Mouse (Mus musculus) G1E-ER4 (cell line): ENCODE results near the gene Trim71. TPM values are rescaled to one million over a fixed set of nuclear protein-coding genes. Genes with fewer than 3 reads are reported as not detected.

Source experiments
- GATA1 ChIP-seq: IDR thresholded peaks from one replicate; pipeline ENCODE4 v1.8.0; 2012; ENCODE audit warnings: low read length, inconsistent platforms
- polyA plus RNA-seq: library from polyadenylated mRNA; stranded (reverse); fragments of >175 nt; gene quantifications from 2 replicates; pipeline ENCODE4 v1.2.3, GENCODE M21; 2012

Trim71 gene
- polyA plus RNA-seq, 1 experiment: not detected

DNA sequence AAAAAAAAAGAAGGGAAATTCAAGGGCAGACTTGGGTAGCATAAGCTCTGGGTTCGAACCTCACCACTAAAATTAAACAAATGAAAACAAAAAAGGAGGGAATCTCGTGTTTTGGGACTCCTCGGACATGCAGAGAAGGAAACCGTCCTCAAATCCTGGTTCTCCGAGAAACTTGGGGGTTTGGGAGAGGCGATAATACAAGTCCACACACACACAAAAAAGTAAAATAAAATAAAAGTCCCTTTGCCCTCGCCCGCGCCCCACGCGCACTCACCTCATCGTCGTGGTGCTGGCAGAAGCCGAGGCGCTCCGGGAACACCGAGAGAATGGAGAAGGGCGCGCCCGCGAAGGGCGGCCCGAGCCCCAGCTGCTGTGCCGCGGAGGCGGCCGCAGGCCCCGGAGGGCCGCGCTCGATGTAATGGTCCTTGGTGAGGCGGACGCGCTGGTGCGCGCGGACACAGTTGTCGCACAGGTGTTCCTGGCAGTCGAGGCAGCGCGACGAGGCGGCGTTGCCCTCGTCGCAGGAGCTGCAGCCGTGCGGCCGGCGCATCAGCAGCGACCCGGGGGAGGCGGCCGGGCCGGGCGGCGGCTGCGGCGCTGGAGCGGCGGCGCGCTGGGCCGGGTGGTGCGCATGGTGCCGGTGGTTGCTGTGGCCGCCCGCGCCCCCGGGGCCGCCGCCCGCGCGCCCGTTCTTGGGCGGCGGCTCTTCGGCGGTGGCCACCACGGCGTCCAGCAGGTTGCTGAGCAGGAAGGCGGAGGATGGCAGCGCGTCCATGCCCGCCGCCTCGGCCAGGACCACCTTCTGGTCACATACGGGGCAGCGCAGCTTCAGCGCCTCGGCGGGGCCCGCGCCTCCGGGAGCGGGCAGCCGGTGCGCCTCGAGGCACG is 1.9 kb downstream of the Trim71 start:
- no peak for TF ChIP-seq GATA1

DNA sequence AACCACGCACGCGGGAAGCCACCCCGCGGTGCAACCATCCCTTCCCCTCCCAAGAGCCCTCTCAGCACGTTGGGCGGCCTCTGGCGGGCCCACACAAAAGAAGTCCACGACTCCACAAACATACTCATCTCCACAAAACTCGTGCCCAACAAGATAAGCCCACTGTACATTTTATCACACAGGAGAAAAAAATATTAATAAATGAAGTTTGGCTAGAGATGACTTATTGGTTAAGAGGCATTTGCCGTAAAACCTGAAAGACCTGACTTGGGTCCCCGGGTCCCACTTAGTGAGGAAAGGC is 2.5 kb downstream of the Trim71 start:
- no peak for TF ChIP-seq GATA1

- TF ChIP-seq GATA1: no peak
Measured at GRCm38 (mm10) chr9:114560771-114561670, 3.1 kb downstream of the Trim71 start.

- TF ChIP-seq GATA1: no peak
Measured at GRCm38 (mm10) chr9:114560141-114560540, 4.0 kb downstream of the Trim71 start.

DNA sequence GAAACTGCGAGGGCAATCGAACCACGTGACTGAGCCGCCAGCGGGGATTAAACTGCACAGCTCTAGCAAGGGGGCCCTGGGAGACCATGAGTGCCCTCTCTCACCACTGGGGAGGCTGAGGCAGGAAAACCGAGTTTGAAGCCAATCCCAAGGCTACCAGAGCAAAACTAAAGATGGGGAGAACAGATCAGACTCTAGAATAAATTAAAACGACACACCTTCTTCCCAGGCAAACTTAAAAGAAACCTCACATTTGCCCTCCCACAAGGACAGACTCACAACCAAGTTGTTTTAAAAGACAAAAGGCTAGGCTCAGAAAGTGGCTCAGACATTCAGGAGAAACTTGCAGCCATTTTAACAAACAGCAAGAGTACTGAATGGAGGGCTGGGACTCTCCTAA is 7.1 kb downstream of the Trim71 start:
- no peak for TF ChIP-seq GATA1

- TF ChIP-seq GATA1: no peak
Measured at GRCm38 (mm10) chr9:114556276-114556855, 7.8 kb downstream of the Trim71 start.

DNA sequence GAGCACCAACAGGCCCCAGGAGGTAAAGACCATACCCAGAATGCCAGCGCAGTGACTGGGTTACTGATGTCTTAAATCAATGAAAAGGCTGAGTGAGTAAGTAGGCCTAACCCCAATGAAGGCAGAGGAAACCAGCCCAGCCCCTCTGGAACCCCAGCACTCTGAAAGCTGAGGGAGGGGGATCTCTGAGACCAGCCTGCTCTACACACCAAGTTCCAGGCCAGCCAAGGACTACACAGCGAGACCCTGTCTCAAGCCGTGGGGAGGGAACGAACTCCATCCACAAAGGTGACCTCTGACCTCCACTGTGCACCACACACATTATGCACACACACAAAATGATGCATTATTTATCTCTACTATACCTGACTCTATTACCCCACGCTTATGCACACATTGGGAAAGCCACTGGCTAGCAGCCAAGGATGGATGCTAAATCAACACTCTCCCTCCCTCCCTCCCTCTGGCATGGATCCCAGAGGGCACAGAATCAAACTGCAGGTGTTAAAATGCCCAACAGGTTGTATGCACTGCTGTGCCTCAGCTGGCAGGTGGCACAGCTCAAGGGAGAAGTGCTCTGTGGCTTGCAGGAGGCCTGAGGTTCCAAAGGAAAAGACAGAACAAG is 9.7 kb downstream of the Trim71 start:
- TF ChIP-seq GATA1: no peak

- no peak for TF ChIP-seq GATA1
Measured at GRCm38 (mm10) chr9:114553828-114554227, 10.3 kb downstream of the Trim71 start.

DNA sequence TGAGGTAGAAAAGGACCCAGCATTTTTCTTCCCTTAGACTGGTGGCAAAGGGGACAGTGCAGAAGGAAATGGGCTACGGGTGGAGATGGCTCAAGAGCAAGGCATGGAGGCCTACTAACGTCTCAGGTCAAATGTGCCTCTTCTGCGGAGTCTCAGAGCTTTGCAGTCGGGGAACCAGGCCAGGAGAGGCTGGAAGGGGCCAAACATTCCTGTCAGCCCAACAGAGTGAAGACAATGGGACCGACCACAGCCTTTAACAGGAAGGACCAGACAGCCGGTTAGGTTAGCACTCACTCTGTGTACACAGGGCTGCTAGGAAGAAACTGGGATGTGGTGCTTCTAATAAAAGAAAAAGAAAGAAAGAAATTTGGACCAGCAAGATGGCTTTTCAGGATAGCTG is 14.1 kb downstream of the Trim71 start:
- no peak for TF ChIP-seq GATA1

GRCm38 (mm10) chr9:114549117-114549516 is 15.1 kb downstream of the Trim71 start:
- no peak for TF ChIP-seq GATA1

GRCm38 (mm10) chr9:114548496-114548895 is 15.7 kb downstream of the Trim71 start:
- no peak for TF ChIP-seq GATA1

DNA sequence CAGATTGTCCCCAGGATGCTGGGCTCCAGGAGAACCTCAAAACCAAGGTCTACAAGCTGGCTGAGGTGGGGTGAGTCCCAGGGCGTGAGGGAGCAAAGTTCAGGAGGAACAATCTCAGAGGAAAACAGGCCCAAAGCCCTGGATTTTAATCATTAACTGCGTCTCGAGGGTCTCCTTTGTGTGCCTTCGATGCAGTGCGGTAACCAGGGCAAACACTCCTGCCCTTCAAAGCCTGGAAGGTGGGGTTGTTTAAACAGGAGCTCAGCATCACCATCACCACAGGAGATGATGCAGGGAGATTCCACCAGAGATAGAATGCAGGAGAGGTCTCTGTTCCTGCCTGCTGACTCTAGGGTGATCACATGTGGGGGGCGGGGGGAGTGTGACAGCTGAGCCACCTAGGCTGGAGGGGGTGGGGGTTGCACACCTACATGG is 16.5 kb downstream of the Trim71 start:
- no peak for TF ChIP-seq GATA1

GRCm38 (mm10) chr9:114546765-114547164 is 17.4 kb downstream of the Trim71 start:
- no peak for TF ChIP-seq GATA1

- TF ChIP-seq GATA1: no peak
Measured at GRCm38 (mm10) chr9:114544754-114545393, 19.3 kb downstream of the Trim71 start.
